Mouse (Mus musculus) mesoderm, embryonic 11.5 days (tissue): ENCODE measurements around the gene Cdc45.

Experiments used
- DNase-seq: peaks from one replicate; pipeline ENCODE4 v3.0.0-alpha.2; 2012; ENCODE audit warnings: low read depth, low spot score

The Cdc45 gene

DNA sequence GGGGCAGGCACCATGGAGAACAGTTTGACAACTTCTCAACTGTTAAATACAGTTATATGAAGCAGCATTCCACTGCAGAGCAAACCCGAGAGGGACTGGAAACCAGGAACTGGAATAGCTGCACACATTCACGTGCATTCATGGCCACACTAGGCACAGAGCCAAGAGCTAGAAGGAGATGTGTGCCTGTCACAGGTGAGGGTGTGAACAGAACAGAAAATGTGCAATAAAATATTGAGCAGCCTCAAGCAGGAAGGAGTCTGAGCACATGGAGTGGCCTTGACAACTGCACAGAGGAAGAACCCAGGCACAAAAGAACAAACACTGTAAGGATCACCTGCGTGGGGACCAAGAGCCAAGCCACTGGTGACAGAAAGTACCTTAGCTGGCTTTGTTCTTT is 81.1 kb downstream of the Cdc45 start:
- DNase-seq: no peak
